Mouse (Mus musculus): ENCODE data around the gene Flnb. TPM values are rescaled to one million over a fixed set of nuclear protein-coding genes. Genes with fewer than 3 reads are reported as not detected.

Flnb gene
- 21.2 and 23.4 TPM in 2 replicates for polyA plus RNA-seq (2015; fragmentation: Nextera tagmentation; extraction: Ambion mirVana)

DNA sequence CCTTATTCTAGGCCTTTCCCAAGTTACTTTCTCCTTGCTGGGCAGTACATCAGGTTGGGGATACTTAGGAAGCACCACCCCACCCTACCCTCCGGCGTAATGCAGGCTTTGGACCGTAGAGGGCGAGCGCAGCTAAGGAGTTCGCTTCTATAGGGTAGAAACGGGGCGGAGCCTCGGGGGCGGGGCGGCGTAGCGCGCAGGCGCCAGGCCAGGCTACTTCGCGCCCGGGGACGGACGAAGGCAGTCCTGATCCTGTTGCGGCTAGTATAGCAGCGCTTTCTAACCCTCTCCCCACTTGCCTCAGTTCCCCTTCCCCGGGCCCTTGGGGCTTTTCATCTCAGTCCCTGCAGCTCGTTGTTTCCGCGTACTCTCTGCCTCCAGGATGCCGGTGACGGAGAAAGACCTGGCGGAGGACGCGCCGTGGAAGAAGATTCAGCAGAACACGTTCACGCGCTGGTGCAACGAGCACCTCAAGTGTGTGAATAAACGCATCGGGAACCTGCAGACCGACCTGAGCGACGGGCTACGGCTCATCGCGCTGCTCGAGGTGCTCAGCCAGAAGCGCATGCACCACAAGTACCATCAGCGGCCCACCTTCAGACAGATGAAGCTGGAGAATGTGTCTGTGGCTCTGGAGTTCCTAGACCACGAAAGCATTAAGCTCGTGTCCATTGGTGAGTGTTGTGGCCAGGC is at the start of gene Flnb:
TSS of gene Flnb (plus strand) at position 188 of the 693 bp plus-strand sequence.
- H3K9ac ChIP-seq (replicated peaks; ENCODE audit: low read length), result peak within 1 kb of the TSS; percentile 70
- WGBS, result under 1% methylated on average over 49 of the region's 49 CpGs
- H3K9me3 ChIP-seq (ENCODE audit: low read length), result no peaks in the 10 kb centered on the region
- peak within 1 kb of the TSS; percentile 59 for H3K4me3 ChIP-seq (ENCODE audit: low read length)
- peak; percentile 98 for ATAC-seq (ENCODE audit: low FRiP score, low TSS enrichment)
- peak within 1 kb of the TSS; percentile 48 for H3K27ac ChIP-seq (ENCODE audit: low read length)
- peak within 1 kb of the TSS; percentile 93 for H3K4me2 ChIP-seq (replicated peaks; ENCODE audit: low read depth, low read length)
- H3K27me3 ChIP-seq (ENCODE audit: insufficient read depth, low read length), result no peaks in the 10 kb centered on the region
- no peaks in the 10 kb centered on the region for H3K36me3 ChIP-seq (ENCODE audit: insufficient read depth, low read length)
- peaks cover 19% of the 10 kb centered on the region for H3K4me1 ChIP-seq (ENCODE audit: insufficient read depth, low read length)

DNA sequence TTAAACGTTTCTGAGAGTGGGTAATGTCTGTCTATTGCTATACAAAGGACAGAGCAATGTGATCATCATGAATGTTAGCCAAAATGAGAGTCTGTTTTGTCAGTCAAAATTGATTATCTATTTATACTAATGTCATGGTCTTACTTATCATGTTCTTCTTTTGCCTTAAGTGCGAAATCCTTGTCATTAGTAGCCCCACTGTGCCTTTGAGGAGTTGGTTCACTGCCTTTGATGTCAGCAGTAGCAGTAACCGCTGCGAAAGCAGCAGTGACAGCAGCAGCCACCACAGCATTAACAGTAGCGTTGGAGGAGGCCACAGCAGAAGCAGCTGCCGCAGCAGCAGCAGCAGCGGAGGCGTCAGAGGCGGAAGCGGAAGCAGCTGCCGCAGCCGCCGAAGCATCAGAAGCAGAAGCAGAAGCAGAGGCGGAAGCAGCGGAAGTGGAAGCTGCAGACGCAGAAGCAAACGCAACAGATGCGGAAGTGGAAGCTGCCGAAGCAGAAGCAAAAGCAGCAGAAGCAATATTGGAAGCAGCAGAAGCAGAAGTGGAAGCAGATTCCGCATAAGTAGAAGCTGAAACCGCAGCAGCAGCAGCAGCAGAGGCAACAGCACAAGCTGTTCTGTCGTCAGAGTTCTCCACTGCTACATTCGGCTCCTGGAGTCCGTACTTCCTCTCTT is 43.9 kb upstream of the Flnb start:
- no peaks in the 10 kb centered on the region for H3K4me1 ChIP-seq (ENCODE audit: insufficient read depth, low read length)
- peak overlapping the region; percentile 62 for H3K9ac ChIP-seq (replicated peaks; ENCODE audit: low read length)
- H3K4me3 ChIP-seq (ENCODE audit: low read length), result peak overlapping the region; percentile 51
- ATAC-seq (ENCODE audit: low FRiP score, low TSS enrichment), result peak; percentile 87; the same call in 1 of the 2 replicates
- 38% methylated on average over 24 of the region's 24 CpGs for WGBS
- H3K27me3 ChIP-seq (ENCODE audit: insufficient read depth, low read length), result no peaks in the 10 kb centered on the region
- H3K36me3 ChIP-seq (ENCODE audit: insufficient read depth, low read length), result no peaks in the 10 kb centered on the region
- H3K9me3 ChIP-seq (ENCODE audit: low read length), result no peaks in the 10 kb centered on the region
- H3K27ac ChIP-seq (ENCODE audit: low read length), result no peak overlapping the region
- peak overlapping the region; percentile 52 for H3K4me2 ChIP-seq (replicated peaks; ENCODE audit: low read depth, low read length)

DNA sequence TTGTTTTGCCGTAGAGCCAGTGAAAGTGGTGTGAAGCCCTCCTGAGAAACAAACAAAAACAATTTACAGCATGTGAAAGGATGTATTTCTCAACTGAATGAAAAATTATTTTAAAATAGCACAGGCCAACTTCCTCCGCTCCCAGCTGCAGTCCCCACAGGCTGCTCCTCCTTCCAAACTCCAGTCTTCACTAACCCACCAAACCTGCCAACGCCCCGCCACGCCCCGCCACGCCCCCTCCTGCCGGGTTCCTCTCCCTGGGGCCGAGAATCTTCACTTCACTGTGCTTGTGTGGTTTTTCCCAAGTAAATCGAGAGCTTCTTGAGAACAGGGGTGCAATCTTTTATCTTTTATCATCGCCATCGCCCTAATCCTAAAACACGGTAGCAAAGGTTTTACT is 31.7 kb upstream of the Flnb start:
- Histone ChIP-seq H3K4me3 (ENCODE audit: low read length) (no peak overlapping the region), H3K4me2 (replicated peaks; ENCODE audit: low read depth, low read length) (no peak overlapping the region), H3K27ac (ENCODE audit: low read length) (no peak overlapping the region), H3K9ac (replicated peaks; ENCODE audit: low read length) (no peak overlapping the region), H3K9me3 (ENCODE audit: low read length) (no peaks in the 10 kb centered on the region), H3K27me3 (ENCODE audit: insufficient read depth, low read length) (no peaks in the 10 kb centered on the region), H3K36me3 (ENCODE audit: insufficient read depth, low read length) (no peaks in the 10 kb centered on the region), H3K4me1 (ENCODE audit: insufficient read depth, low read length) (peaks cover 2% of the 10 kb centered on the region; the same call in 1 of the 2 replicates)
- ATAC-seq (ENCODE audit: low FRiP score, low TSS enrichment), result no peak
- 34% methylated on average over 13 of the region's 13 CpGs for WGBS

DNA sequence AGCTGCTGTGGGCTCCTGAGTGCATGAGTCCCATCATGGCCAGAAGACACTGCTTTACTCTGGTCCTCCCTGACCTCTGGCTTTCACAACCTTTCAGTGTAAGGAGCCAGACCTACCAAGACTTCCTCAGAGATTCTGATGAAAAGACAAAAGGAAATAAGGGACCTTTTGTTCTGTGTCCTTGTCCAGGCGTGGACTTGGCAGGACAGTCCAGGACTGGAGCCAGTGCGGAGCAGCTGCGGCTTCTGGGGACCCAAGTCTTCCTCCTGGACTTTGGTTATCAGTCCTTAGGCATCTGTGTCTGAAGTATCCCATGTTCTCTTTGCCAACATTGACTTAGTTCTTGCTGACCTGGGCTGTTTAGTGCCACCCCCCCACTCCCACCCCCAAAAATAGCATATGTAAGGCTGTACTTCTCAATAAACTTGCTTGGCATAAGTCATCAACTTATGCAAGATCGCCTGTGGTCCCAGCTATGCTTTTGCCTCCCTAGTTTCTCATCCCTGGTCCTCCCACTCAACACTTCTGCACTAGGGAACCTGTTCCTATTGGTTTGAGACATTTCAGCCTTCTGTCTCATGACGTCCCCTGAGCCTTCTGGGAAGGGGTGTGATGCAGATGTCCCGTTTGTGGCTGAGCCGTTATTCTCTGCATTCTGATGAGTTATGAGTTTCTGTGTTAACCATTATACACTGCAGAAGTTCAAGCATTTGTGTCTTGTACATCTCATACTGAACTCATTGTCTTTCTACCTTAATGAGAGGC is 28.3 kb upstream of the Flnb start:
- Histone ChIP-seq H3K9me3 (ENCODE audit: low read length) (no peaks in the 10 kb centered on the region), H3K27me3 (ENCODE audit: insufficient read depth, low read length) (no peaks in the 10 kb centered on the region), H3K4me1 (ENCODE audit: insufficient read depth, low read length) (peaks cover 12% of the 10 kb centered on the region), H3K4me2 (replicated peaks; ENCODE audit: low read depth, low read length) (no peak overlapping the region), H3K9ac (replicated peaks; ENCODE audit: low read length) (no peak overlapping the region), H3K36me3 (ENCODE audit: insufficient read depth, low read length) (no peaks in the 10 kb centered on the region), H3K4me3 (ENCODE audit: low read length) (no peak overlapping the region), H3K27ac (ENCODE audit: low read length) (no peak overlapping the region)
- no peak for ATAC-seq (ENCODE audit: low FRiP score, low TSS enrichment)
- WGBS, result 82% methylated on average over 7 of the region's 7 CpGs

DNA sequence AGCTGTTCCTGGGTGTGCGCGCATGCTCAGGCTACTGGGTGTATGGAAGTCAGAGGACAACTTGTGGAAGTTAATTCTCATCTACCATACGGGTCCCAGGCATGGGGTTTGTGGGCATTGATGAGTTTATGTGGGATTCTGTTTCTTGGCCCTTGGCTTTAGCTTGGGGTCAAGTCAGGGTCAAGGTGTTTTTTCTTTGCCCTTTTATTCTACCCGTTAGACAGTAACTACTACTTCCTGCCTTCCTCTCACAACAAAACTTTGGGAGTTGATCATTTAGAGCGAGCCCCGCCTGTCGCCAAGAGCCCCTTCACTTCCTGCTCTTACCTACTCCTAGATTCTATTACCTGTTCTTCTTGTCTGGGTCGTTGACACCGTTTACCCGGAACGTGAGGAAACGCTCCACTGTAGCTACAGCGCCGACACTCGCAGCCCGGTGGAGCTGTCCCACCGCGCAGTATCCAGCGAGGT is 26.7 kb upstream of the Flnb start:
- peak overlapping the region; percentile 31; the same call in 1 of the 2 replicates for H3K9ac ChIP-seq (replicated peaks; ENCODE audit: low read length)
- ATAC-seq (ENCODE audit: low FRiP score, low TSS enrichment), result 0 out of 2 replicates have a peak, but pooled peaks have one; percentile 10
- H3K9me3 ChIP-seq (ENCODE audit: low read length), result no peaks in the 10 kb centered on the region
- no peaks in the 10 kb centered on the region for H3K27me3 ChIP-seq (ENCODE audit: insufficient read depth, low read length)
- no peaks in the 10 kb centered on the region for H3K36me3 ChIP-seq (ENCODE audit: insufficient read depth, low read length)
- peaks cover 12% of the 10 kb centered on the region for H3K4me1 ChIP-seq (ENCODE audit: insufficient read depth, low read length)
- WGBS, result 12% methylated on average over 19 of the region's 19 CpGs
- H3K4me2 ChIP-seq (replicated peaks; ENCODE audit: low read depth, low read length), result peak overlapping the region; percentile 65
- H3K4me3 ChIP-seq (ENCODE audit: low read length), result peak overlapping the region; percentile 43
- H3K27ac ChIP-seq (ENCODE audit: low read length), result no peak overlapping the region

DNA sequence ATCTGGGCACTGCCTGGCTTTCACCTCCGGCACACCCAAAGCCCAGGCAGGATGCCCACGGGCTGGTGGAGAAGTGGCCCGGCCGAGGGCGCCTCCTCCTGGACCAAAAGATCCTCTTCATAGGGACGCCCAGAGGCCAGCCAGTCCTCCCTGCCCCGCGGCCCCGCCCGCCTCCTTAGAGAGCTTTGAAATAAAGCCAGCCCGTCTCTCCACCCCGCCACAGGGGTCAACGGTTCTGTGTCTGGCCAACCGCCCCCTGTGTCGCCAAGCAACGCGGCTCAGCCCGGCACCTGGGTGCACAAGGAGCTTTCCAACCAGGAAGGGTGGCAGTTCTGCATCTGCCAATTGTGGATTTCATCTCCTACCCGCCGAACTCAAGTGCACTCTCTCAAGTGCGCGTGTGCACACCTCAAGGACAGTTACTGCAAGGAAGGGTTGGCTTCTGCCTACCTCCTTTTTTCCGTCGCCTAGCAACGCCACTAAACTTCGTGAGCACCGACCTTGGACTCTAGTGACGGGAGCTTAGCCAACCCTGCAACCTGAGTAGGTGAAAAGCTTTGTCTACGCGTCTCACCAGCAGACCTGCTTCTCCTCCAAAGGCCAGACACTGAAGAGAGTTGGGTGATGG is 26.1 kb upstream of the Flnb start, which contains the start of gene Gm26661:
TSS of gene Gm26661 (plus strand) at position 56 of the 628 bp plus-strand sequence.
- peak within 1 kb of the TSS; percentile 43 for H3K4me3 ChIP-seq (ENCODE audit: low read length)
- under 1% methylated on average over 30 of the region's 30 CpGs for WGBS
- ATAC-seq (ENCODE audit: low FRiP score, low TSS enrichment), result peak; percentile 95
- no peaks in the 10 kb centered on the region for H3K27me3 ChIP-seq (ENCODE audit: insufficient read depth, low read length)
- no peaks in the 10 kb centered on the region for H3K9me3 ChIP-seq (ENCODE audit: low read length)
- no peaks in the 10 kb centered on the region for H3K36me3 ChIP-seq (ENCODE audit: insufficient read depth, low read length)
- no peak within 1 kb of the TSS for H3K27ac ChIP-seq (ENCODE audit: low read length)
- H3K4me2 ChIP-seq (replicated peaks; ENCODE audit: low read depth, low read length), result peak within 1 kb of the TSS; percentile 65
- H3K9ac ChIP-seq (replicated peaks; ENCODE audit: low read length), result peak within 1 kb of the TSS; percentile 31; the same call in 1 of the 2 replicates
- H3K4me1 ChIP-seq (ENCODE audit: insufficient read depth, low read length), result peaks cover 12% of the 10 kb centered on the region

DNA sequence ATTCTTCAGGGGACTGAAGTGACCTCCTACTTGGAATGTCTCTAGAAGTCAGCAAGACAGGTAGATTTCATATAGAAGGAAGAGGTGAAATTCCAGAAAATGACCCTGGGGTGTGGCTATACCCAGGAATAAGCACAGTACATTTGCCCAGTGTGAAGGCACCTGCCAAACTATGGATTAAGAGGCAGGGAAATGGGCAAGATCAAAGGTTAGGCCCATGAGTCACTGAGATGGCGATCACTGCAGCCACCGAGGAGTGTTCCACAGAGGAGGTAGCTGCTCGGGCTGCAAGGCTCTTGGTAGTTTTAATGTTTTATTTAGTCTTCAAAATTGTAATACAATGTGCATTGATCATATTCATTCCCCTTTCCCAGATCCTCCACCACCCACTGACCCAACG is 21.8 kb upstream of the Flnb start:
- peaks cover 5% of the 10 kb centered on the region; the same call in 1 of the 2 replicates for H3K9me3 ChIP-seq (ENCODE audit: low read length)
- H3K36me3 ChIP-seq (ENCODE audit: insufficient read depth, low read length), result no peaks in the 10 kb centered on the region
- H3K9ac ChIP-seq (replicated peaks; ENCODE audit: low read length), result no peak overlapping the region
- no peak for ATAC-seq (ENCODE audit: low FRiP score, low TSS enrichment)
- H3K4me3 ChIP-seq (ENCODE audit: low read length), result no peak overlapping the region
- 81% methylated on average over 4 of the region's 4 CpGs for WGBS
- no peak overlapping the region for H3K4me2 ChIP-seq (replicated peaks; ENCODE audit: low read depth, low read length)
- H3K27ac ChIP-seq (ENCODE audit: low read length), result no peak overlapping the region
- peaks cover 10% of the 10 kb centered on the region for H3K4me1 ChIP-seq (ENCODE audit: insufficient read depth, low read length)
- H3K27me3 ChIP-seq (ENCODE audit: insufficient read depth, low read length), result no peaks in the 10 kb centered on the region

DNA sequence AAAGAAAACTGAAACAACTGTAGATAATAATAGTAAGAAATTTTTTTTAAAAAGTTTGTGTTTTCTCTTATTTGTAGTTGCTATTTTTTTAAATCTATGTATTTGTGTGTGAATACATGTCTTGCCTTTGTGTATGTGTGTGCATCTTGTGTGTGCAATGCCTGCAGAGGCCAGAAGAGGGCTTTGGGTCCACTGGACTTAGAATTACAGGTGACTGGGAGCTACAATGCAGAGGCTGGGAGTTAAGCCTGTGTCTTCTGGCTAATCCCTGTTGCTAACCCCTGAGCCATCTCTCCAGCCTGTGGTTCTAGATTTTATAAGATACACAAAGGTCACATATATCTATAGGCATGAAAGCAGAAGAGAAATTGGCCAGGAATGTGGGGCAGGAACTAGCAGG is 17.1 kb upstream of the Flnb start:
- H3K27ac ChIP-seq (ENCODE audit: low read length), result no peak overlapping the region
- H3K4me3 ChIP-seq (ENCODE audit: low read length), result no peak overlapping the region
- no peak overlapping the region for H3K9ac ChIP-seq (replicated peaks; ENCODE audit: low read length)

DNA sequence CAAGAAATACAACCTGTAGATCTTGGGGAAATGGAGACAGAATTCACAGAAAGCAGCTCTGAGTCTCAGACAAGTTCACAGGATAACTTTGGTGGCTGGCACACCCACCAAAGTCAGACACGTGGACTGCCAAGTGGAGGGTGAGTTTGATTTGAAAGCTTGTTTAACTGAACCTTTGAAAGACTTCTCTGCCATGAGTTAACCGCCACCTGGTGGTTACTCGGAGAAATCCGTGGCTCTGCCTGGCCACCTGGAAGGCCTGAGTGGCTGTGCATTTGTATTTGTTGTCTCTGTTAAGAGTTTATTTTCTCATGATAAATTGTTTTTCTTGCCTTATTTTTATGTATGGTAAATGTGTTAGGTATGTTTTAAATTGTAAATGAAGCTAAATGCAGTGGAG is 15.9 kb upstream of the Flnb start:
- no peak overlapping the region for H3K9ac ChIP-seq (replicated peaks; ENCODE audit: low read length)
- no peak for ATAC-seq (ENCODE audit: low FRiP score, low TSS enrichment)
- H3K4me2 ChIP-seq (replicated peaks; ENCODE audit: low read depth, low read length), result no peak overlapping the region
- H3K27ac ChIP-seq (ENCODE audit: low read length), result no peak overlapping the region
- no peaks in the 10 kb centered on the region for H3K36me3 ChIP-seq (ENCODE audit: insufficient read depth, low read length)
- peaks cover 5% of the 10 kb centered on the region; the same call in 1 of the 2 replicates for H3K9me3 ChIP-seq (ENCODE audit: low read length)
- no peak overlapping the region for H3K4me3 ChIP-seq (ENCODE audit: low read length)
- WGBS, result 9% methylated on average over 4 of the region's 4 CpGs
- H3K4me1 ChIP-seq (ENCODE audit: insufficient read depth, low read length), result no peaks in the 10 kb centered on the region
- H3K27me3 ChIP-seq (ENCODE audit: insufficient read depth, low read length), result no peaks in the 10 kb centered on the region

More for the DNA sequence above, 17.1 kb upstream of the Flnb start:
- Histone ChIP-seq H3K4me1 (ENCODE audit: insufficient read depth, low read length) (no peaks in the 10 kb centered on the region), H3K4me2 (replicated peaks; ENCODE audit: low read depth, low read length) (no peak overlapping the region), H3K27me3 (ENCODE audit: insufficient read depth, low read length) (no peaks in the 10 kb centered on the region), H3K36me3 (ENCODE audit: insufficient read depth, low read length) (no peaks in the 10 kb centered on the region), H3K9me3 (ENCODE audit: low read length) (peaks cover 5% of the 10 kb centered on the region; the same call in 1 of the 2 replicates)
- no peak for ATAC-seq (ENCODE audit: low FRiP score, low TSS enrichment)

Data from kidney, embryonic 16.5 days (tissue).